Mouse (Mus musculus) mature B cell (primary cell): ENCODE results near the gene Yaf2.

Experiments used
- in situ Hi-C: fragments of 300-500 bp; cut with MboI; formaldehyde crosslinking; loops from 2 replicates; pipeline ENCODE4 v1.14.3; 2019

Yaf2 gene

DNA sequence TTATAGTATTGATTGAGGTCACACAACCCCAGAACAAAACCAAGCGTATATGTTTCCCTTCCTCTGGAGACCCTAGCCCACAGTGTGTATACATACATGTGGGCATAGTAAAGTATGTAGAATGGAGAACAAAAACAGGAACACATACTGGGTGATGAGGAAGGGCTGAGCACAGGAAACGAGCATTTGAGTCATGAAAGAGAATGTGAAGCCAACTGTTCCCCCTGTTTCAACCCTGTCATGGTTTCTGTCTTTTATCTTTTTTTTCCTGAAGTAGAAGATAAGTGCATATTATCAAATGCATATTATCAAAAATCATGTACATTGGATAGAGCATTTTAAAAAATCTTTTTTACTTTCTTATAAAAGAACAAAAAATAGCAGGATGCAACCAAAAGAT is 49.1 kb downstream of the Yaf2 start:
- in situ Hi-C loops = no loop called here

DNA sequence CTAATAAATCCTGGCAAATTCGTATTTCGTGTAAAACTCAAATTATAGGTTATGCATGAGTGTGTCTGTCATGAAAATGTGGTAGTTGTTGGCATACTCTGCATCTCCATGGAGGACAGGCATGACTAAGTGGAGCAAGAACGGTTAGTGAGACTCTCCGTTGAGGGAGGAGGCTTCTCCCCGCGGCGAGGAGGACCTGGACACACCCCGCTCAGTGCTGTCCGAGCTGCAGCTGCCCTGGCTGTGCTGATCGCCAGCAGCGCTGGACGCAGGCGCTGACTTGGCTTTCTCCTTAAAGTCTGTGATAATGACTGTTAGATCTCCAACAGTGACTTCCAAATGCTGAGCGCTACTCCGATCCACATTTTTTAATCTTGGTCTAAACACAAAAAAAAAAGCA is 51.5 kb downstream of the Yaf2 start:
- in situ Hi-C loops = no loop called here

DNA sequence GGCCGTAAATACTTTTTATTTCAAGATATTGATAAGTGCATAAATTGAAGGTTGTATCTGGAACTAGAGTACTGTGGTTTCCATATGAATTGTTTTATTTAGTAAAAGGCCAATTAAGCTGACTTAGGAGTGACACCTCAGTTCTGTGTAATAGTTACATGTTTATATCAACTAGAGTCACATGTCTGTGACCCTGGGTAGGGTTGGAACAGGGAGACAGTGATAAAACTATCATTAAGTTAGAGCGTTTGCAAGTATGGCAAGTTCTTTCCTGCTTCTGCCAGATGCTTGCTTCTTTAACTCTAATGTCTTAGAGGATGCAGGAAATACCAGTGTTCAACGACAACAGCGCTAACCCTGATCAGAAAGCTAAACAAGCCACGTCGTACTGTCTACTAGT is 52.4 kb downstream of the Yaf2 start:
- in situ Hi-C loops = no loop called here

DNA sequence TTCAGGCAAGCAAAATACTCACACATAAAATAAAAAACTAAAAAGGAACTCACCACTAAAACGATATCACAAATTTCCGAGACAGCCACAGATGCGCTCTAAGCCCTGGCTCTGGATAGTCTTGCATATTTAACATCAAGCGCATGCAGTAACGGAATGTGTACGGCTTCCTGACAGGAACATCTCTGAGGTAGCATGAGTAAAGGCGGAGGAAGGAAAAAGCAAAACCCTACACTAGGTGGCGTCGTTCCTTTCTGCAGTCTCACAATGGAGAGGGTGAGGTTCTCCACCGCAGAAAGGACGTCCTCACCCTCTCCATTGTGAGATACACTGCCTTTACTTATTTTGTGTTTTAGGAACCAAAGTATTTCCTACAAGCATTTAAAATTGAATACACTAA is 53.4 kb downstream of the Yaf2 start:
- in situ Hi-C loops = no loop called here

DNA sequence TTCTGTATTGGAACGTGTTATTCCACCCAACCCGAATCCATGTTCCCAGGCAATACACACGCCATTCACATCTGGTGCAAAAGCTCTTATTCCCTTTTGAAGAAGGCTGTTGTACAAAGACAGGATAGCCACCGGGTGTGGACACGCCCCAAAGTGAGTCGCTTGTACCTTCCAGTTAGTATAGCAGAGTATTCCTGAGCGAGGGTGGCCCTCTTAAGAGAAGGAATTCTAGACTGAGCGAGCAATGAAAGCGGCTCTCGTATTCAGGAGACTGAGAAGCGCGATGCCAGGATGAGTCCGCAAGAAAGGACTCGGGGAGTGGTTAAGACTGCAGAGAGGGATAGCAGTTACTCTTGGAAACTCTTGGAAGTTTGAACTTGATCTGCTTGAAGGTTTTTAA is 60.5 kb downstream of the Yaf2 start:
- in situ Hi-C loops = loop anchor here (10.0 kb wide), 1 partner anchor 59 kb away; the partner anchor contains the start of gene Yaf2

DNA sequence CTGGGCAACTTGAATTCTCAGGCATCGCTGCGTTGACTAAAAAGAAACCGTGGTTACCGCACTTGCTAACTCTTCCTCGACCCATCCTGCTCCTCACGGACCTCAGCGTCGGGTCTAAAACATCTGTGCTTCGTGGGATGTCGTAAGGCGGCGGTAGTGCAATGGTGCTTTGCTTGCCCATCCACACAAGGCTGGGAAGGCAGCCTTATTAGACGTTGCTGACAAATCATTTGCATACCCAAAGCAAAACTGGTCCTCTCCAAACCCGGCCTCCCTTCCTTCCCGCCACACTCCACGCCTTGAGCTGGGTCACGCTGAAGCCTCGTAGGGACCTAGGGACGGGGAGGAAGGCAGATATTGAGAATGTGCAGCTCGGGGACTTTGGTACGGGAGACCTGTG is 61.1 kb downstream of the Yaf2 start:
- in situ Hi-C loops = loop anchor here (10.0 kb wide), 1 partner anchor 59 kb away; the partner anchor contains the start of gene Yaf2

DNA sequence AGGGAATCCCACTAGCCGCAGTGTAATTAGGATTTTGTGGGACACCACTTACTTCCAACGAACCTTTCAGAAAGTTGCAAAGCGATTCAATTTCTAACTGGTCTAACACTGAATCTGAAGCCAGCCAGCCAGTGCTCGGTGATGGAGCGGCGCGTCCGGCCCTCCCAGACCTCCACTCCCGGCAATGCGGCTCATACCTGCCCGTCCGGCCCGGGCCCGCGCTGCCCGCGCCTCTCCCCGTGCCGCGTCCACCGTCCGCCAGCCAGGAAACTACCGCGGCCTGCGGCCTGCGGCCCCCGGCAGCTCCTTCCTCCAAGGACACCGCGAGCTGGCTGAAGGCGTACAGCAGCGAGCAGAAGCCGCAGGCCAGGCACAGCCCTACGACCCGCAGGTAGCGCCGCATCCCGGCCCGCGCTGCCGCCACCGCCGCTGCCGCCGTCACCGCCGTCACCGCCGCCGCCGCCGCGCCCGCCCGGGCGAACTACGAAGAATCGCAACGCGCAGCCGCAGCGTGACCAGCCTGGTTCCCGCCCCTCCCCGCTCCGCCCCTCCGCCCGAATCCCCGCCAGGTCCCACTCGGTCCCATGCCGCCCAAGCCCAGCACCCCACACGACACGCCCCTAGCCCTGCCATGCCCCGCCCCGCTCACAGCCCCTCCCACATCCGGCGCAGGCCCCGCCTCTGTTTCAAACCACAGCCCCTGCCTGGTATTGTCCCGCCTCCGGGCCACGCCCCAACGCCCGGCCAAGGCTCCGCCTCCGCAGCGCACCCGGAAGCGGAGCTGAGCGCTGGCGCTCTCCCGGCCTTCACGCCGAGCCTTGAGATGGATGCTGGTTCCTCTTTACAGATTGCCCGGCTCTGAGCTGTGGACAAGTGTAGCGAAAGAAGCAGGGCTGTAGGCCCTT is 61.8 kb downstream of the Yaf2 start, which contains the start of gene Gxylt1:
Gene Gxylt1, minus strand, starts transcription at position 501 of the 905 bp plus-strand sequence.
- in situ Hi-C loops = loop anchor here (10.0 kb wide), 1 partner anchor 60 kb away; the partner anchor contains the start of gene Yaf2

DNA sequence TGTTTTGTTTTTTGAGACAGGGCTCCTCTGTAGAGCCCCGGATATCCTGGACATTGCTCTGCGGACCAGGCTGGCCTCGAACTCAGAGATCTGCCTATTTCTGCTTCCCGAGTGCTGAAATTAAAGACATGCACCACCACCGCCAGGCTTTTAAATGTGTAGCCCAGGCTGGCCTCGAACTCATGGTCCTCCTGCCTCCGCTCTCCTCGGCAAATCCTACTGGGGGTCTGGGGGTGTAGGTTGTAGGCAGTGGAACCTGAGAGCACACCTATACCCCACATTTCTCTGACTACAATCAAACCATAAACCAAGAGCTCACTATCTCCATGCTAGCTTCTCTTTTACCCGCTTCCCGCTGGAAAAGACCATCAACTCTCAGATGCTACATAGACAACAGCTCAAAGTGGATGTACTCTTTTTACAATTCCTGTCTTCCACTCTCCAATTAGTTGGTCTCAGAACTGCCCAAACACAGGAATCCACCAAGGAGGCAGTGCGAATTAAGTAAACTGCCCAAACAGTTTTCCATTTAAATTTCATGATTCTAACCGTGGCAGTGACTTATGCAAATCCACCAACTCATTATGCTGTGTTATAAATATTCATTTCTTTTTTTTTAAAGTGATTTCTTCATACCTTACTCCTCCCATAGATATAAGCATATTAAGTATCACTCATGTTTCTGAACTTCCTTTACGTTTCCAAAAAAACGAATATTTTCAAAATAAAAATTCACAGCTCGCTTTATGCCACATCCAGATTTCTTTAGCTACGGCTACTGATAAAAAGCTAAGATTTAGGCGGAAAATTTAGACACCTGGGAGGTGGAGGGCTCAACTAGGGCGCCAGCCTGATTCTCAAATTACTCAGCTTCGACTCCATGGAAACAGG is 62.7 kb downstream of the Yaf2 start:
- in situ Hi-C loops = loop anchor here (10.0 kb wide), 1 partner anchor 61 kb away; the partner anchor contains the start of gene Yaf2

DNA sequence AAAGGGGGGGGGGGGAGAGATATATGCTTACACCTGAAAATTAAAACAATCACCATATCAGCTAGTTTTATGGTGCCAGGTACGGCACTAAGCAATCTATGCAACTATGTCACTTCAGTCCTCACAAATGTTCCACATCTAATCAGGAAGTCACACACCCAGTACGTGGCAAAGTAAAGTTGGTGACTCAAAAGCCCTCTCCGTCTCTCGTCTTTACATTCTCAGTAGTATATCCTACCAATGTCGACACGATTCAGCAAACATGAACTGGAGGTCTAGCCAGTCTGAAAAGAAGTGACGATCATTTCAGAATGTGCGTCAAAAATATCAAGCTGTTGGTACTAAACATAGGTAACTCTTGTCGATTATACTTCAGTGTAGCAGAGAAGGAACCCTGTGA is 63.8 kb downstream of the Yaf2 start:
- in situ Hi-C loops = loop anchor here (10.0 kb wide), 1 partner anchor 62 kb away; the partner anchor contains the start of gene Yaf2

DNA sequence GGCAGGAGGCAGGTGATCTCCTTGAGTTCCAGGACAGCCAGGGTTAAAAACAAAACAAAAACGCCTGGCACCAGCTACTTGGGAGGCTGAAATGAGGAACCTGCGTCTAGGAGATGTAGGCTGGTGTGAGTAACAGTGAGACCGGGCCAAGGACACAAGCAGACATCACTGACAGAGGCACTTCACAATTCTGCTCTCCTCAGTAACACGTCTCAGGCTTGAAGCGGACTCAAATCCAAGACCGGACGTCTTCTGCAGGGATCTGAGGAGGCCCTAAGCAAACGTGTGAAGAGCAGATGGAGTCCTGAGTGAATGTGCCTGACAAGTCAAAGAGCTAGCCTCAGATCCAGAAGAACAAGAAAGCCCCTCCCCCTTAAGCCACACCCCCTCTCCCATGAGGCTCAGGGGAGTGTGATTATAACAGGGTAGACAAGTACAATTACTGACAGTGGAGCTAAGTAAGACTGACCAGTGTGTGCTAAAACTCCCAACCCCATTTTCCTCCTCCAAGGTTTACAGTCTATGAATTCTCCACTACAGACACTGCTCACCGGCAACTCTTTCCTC is 66.4 kb downstream of the Yaf2 start:
- in situ Hi-C loops = loop anchor here (10.0 kb wide), 1 partner anchor 64 kb away; the partner anchor contains the start of gene Yaf2

DNA sequence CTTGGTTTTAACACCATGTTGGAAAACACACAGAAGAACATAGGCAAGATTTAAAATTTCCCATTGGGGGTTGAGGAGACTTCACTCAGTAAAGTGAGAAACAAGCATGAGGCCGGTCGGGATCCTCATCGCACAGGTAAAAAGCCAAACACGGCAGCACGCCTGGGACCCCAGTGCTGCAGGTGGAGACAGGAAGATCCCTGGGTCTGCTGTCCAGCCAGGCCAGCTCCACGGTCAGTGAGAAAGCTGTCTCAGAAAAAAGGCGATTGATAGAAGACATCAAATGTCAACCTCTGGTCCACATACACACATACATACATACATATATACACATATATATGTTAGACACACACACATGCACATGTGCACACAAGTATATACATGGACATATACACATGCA is 67.2 kb downstream of the Yaf2 start:
- in situ Hi-C loops = no loop called here

DNA sequence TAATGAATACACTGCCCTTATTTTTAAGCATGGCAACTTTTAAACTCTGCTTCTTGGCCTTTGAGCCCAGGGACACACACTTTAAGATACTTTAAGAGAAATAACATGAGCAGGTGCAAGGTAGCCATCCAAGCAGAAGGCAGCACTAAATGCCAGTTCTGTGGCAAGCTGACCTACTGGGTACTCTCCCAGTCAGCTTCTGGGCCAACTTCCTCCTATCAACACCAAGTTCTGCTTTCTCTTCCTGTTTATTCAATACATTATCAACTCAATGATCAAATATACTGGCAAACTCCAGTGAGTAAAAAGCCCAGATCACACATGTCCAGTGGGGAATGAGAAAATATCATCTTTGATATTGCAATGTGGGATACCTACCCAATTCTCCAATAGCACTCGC is 68.7 kb downstream of the Yaf2 start:
- in situ Hi-C loops = no loop called here

DNA sequence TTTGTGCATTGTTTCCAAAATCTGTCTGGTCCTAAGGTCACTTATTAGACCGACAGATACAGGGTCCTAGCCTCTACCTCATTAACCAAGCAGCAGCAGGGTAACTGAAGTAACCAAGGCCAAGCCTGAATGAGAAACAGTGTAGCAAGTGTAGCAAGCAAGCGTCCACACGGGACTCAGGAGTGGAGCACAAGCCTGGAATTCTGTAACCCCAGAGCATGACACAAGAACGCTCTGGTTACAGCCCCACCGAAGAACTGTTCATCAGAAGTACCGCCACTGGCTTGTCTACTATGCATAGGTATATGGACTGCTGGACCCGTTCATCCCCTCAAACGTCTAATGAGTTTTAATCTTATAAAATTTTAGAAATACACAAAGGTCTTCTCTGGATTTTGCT is 69.3 kb downstream of the Yaf2 start:
- in situ Hi-C loops = no loop called here

DNA sequence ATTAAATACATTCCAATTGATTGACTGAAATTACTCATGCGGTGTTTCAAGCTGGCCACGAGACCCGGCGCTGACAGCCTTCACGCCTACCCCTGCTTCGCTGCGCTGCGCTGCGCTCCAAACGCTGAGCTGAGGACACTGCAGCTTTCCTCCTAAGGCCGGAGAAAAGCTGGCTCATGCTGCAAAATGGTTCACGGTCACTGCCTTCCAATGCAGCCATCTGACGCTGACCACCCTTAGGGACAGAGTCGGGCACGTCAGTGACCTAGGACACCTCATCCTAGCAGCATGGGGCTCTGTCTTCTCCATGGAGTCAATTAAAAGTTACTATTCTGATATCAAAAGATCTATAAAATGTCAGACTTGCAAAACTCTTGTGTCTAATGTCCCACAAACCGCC is 70.4 kb downstream of the Yaf2 start:
- in situ Hi-C loops = no loop called here

DNA sequence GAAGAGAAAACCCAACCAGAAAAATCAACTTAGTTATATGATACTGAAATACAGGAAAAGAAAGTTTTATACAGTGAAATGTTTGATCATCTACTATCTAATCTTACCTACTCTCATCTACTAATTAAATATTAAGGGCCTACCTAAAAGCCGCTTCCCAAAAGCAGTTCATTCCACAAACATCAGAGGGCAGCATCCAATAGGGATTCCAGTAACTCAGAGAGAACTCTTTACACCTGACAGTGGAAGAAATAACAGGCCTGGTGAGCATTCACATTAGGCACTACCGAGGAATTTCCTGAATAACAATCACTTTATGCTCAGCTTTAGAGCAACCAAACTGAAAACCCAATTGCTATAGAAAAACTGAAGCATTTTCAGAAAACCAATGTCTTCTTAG is 71.0 kb downstream of the Yaf2 start:
- in situ Hi-C loops = no loop called here

DNA sequence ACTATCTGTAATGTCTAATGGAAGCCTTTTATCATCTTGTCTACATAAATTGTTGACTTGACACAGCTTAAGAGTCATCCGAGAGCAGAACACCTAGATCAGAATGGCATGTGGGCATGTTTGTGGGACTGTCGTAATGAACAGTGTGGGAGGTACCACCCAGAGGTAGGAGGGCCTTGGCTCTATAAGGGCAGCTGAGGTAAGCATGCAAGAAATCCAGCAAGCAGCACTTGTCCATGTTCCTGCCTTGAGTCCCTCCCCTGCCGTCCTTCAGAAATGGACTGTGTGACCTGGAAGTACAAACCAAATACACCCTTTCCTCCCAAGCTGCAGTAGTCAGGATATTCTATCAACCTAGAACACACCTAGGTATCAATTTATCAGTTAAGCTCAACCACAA is 71.5 kb downstream of the Yaf2 start:
- in situ Hi-C loops = no loop called here

DNA sequence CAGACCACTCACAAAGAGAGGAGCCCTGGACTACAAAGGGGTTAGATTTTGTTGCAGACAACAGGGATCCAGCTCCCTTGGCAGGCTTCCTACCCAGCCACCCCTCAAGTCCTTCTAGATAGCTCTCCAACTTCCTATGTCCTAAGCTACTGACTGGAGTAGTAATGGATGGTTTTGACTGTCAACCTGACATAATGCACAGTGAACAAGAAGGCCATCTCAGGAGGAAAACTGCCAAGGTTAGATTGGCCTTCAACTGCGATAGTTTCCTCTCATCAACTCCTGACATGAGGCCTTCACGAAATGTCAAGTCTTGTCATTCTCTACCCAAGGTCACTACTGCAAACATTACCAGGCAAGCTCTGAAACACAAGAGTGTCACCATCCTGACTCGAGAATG is 72.5 kb downstream of the Yaf2 start:
- in situ Hi-C loops = no loop called here

DNA sequence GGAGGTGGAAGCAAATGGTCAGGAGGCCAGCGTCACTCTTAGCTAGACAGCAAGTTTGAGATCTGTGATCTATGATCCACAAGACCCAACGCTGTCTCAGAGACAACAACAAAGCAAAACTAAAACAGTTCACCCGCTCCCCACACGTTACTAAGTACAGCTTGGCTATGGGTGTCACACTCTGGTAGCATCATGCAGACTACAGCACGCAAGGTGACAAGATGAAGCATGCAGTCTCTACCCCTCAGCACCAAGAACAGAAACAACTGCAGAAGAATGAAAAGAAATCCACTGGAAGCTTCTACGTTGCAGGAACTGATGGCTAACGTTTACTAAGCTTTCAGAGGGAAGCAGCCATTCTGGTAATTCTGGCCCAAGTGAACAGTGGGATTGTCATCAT is 73.2 kb downstream of the Yaf2 start:
- in situ Hi-C loops = no loop called here

DNA sequence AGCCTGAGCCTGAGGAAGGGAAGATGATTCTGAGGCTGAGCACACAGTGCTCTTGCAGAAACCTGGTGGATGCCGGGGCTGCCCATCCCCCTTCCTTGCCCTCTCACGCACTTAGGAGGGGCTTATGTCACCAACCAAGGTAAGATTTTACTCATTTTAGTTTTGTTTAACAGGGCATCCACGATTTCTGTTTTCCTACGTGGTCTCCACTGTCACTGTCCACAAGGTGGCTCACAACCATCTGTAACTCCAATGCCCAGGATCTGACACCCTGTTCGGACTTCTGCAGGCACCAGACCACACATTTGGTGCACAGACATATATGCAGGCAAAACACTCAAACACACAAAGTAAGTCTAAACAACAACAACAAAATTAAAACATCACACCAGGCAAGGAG is 73.9 kb downstream of the Yaf2 start:
- in situ Hi-C loops = no loop called here

DNA sequence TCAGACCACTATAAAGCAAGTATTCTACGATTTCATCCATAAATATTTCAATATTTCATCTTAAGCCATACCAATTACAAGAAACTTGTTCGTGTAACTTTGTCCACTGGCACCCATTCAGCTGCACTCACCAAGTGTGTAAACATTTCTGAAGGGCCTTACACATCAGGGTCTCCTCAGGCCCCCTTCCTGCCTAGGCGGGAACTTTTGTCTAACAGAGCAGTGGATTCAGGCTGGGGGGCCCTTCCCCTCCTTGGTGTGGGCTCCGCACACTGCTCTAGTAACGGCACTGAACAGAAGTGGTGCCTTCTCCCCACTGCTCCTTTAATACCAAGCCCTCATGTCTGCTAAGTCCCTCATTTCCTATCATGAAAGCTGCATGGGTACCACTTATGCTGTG is 74.5 kb downstream of the Yaf2 start:
- in situ Hi-C loops = no loop called here

DNA sequence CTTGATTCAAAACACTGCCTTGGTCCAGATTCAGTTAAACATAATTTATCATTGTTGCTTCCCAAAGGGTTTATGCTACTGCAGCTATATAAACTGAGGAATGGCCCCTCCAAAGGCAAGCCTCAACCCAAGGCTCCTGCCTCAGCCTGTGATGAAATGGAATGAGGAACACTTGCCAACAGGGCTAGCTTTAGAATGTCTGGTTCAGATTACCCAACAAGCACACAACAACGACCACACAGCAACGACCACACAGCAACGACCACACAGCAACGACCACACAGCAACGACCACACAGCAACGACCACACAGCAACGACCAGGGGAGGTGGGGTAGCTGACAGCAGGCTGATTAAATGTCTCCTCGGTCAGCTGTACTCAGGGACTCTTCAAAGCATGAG is 76.8 kb downstream of the Yaf2 start:
- in situ Hi-C loops = no loop called here

DNA sequence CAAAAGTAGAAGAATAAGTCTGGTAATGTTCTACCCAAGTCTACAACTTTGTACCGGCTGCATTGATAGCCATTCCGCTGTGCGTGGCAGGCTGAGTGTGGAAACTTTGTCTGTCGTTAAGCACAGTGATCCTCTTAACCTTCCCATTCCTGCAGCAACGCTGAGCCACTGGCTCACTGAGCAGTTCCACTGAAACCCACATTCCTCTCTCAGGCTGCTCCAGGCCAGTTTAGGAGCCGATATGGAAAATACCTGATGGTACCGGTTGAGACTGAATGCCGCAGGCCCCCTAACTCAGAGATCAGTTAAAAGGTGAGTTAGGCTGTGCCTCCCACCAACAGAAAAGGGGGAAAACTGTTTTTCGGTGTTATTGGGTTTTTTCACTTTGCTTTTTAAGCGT is 81.4 kb downstream of the Yaf2 start:
- in situ Hi-C loops = no loop called here
